Mouse (Mus musculus): ENCODE measurements around the gene Wdr89. TPM values are rescaled to one million over a fixed set of nuclear protein-coding genes. Genes with fewer than 3 reads are reported as not detected.

Wdr89 gene
- total and polyA plus RNA-seq, 3 experiments: 10.2 to 33.0 (median 27.6) TPM

DNA sequence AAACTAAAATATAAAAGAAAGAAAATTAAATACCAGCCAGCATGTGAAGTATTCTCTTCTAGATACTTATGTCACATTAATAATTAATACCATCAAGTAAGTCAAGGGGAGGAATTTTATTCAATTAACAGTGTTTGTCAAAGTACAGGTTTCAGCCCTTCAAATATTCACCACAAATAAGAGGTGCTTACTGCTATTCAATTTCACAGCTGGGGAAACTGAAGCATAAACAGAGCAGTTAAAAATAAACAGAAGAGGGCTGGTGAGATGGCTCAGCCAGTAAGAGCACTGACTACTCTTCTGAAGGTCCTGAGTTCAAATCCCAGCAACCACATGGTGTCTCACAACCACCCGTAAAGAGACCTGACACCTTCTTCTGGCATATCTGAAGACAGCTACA is 7.0 kb downstream of the Wdr89 start:
- H3K27me3 ChIP-seq (replicated peaks): no peaks in the 10 kb centered on the region
- dilution Hi-C loops (cut with MboI; ENCODE audit: extremely low pct_ligation_motif_present, extremely low pct_unique_long_range_greater_than_20kb, low sequenced_read_pairs): no loop called here
- no peak for DNase-seq (ENCODE audit: extremely low read depth)
- H3K27ac ChIP-seq (ENCODE audit: insufficient read depth, low read depth): no peak overlapping the region
- H3K4me3 ChIP-seq (replicated peaks in 1 of 3; ENCODE audit: low read depth in 2 of 3, low read length in 2 of 3, poor library complexity in 1 of 3): no peak overlapping the region
- peaks cover 0 to 33% of the 10 kb centered on the region in 2 experiments for H3K36me3 ChIP-seq (replicated peaks in 1 of 2; ENCODE audit: control insufficient read depth in 1 of 2, insufficient read depth in 1 of 2, low read length in 1 of 2)
- H3K4me1 ChIP-seq (ENCODE audit: control insufficient read depth in 1 of 2, insufficient read depth in 2 of 2): peaks cover 0 to 13% of the 10 kb centered on the region in 2 experiments; a peak in 2 of 4 replicates
- no peak overlapping the region for H3K9ac ChIP-seq (ENCODE audit: insufficient read depth, low read depth)
- in situ Hi-C loops (cut with MboI; ENCODE audit: low pct_ligation_motif_present, low pct_unique_long_range_greater_than_20kb, low sequenced_read_pairs): no loop called here
- 0 out of 2 replicates have a peak, but pooled peaks cover 5% of the 10 kb centered on the region for H3K79me2 ChIP-seq (replicated peaks; ENCODE audit: control insufficient read depth, extremely low read depth, insufficient read depth, poor library complexity, severe bottlenecking)
- TF ChIP-seq MYC (IDR thresholded peaks at IDR 0.05; ENCODE audit: low read depth, low read length): no peak
- TF ChIP-seq ZC3H11A (IDR thresholded peaks at IDR 0.05; ENCODE audit: low read depth, low read length): no peak
- TF ChIP-seq MAFK (IDR thresholded peaks at IDR 0.05; ENCODE audit: insufficient replicate concordance, low read length): no peak
- TF ChIP-seq ZMIZ1 (IDR thresholded peaks at IDR 0.05; ENCODE audit: low read depth, low read length): no peak
- no peak for TF ChIP-seq SIN3A (IDR thresholded peaks at IDR 0.05; ENCODE audit: low read length)
- no peak for TF ChIP-seq POLR2AphosphoS2 (IDR thresholded peaks at IDR 0.05; ENCODE audit: low read depth, low read length)
- TF ChIP-seq MAZ (IDR thresholded peaks at IDR 0.05; ENCODE audit: low read depth, low read length): no peak
- TF ChIP-seq KAT2A (IDR thresholded peaks at IDR 0.05; ENCODE audit: insufficient replicate concordance, low read length): no peak
- no peak overlapping the region for H3K4me2 ChIP-seq (ENCODE audit: insufficient read depth, low read depth, poor library complexity, severe bottlenecking)
- no peaks in the 10 kb centered on the region for H3K9me3 ChIP-seq (replicated peaks; ENCODE audit: low read length)

DNA sequence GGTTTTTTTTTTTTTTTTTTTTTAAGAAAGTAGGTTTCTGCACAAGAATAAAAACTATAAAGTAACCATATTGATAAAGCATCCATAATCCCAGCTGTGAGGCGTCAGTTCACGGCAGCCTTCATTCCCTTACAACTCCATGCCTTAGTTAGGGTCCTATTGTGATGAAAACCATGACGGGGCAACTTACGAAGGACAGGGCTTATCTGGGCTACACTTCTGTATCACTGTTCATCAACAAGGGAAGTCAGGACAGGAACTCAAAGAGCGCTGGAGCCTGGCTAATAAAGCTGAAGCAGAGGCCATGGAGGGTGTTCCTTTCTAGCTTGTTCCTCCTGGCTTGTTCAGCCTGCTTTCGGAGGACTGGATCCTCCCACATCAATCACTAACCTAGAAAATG is 10.9 kb downstream of the Wdr89 start:
- H3K9me3 ChIP-seq (replicated peaks; ENCODE audit: low read length): no peaks in the 10 kb centered on the region
- dilution Hi-C loops (cut with MboI; ENCODE audit: extremely low pct_ligation_motif_present, extremely low pct_unique_long_range_greater_than_20kb, low sequenced_read_pairs): no loop called here
- peaks cover 0 to 17% of the 10 kb centered on the region in 2 experiments for H3K36me3 ChIP-seq (replicated peaks in 1 of 2; ENCODE audit: control insufficient read depth in 1 of 2, insufficient read depth in 1 of 2, low read length in 1 of 2)
- H3K79me2 ChIP-seq (replicated peaks; ENCODE audit: control insufficient read depth, extremely low read depth, insufficient read depth, poor library complexity, severe bottlenecking): no peaks in the 10 kb centered on the region
- peaks cover 0 to 7% of the 10 kb centered on the region in 2 experiments; a peak in 2 of 4 replicates for H3K4me1 ChIP-seq (ENCODE audit: control insufficient read depth in 1 of 2, insufficient read depth in 2 of 2)
- no peak overlapping the region for H3K4me3 ChIP-seq (replicated peaks in 1 of 3; ENCODE audit: low read depth in 2 of 3, low read length in 2 of 3, poor library complexity in 1 of 3)
- H3K9ac ChIP-seq (ENCODE audit: insufficient read depth, low read depth): no peak overlapping the region
- H3K4me2 ChIP-seq (ENCODE audit: insufficient read depth, low read depth, poor library complexity, severe bottlenecking): no peak overlapping the region
- TF ChIP-seq JUN (IDR thresholded peaks at IDR 0.05; ENCODE audit: insufficient read depth, low read depth, low read length) (no peak), E2F4 (IDR thresholded peaks at IDR 0.05; ENCODE audit: insufficient replicate concordance, low read depth, low read length) (no peak), JUND (conservative IDR thresholded peaks at IDR 0.05; ENCODE audit: low read depth, low read length) (no peak), ETS1 (conservative IDR thresholded peaks at IDR 0.05; ENCODE audit: low read depth, low read length) (no peak), SMC3 (IDR thresholded peaks at IDR 0.05; ENCODE audit: low read depth, low read length) (no peak), POLR2AphosphoS2 (IDR thresholded peaks at IDR 0.05; ENCODE audit: low read depth, low read length) (no peak), RCOR1 (conservative IDR thresholded peaks at IDR 0.05; ENCODE audit: low read depth, low read length) (no peak), UBTF (IDR thresholded peaks at IDR 0.05; ENCODE audit: low read depth, low read length) (no peak), ZMIZ1 (IDR thresholded peaks at IDR 0.05; ENCODE audit: low read depth, low read length) (no peak), KAT2A (IDR thresholded peaks at IDR 0.05; ENCODE audit: insufficient replicate concordance, low read length) (no peak), EP300 (IDR thresholded peaks at IDR 0.05; ENCODE audit: low read length) (no peak), MAX (IDR thresholded peaks at IDR 0.05; ENCODE audit: low read length) (no peak), SIN3A (IDR thresholded peaks at IDR 0.05; ENCODE audit: low read length) (no peak), USF1 (IDR thresholded peaks at IDR 0.05; ENCODE audit: low read depth, low read length) (no peak)
- in situ Hi-C loops (cut with MboI; ENCODE audit: low pct_ligation_motif_present, low pct_unique_long_range_greater_than_20kb, low sequenced_read_pairs): no loop called here
- no peak for DNase-seq (ENCODE audit: extremely low read depth)
- H3K27ac ChIP-seq (ENCODE audit: insufficient read depth, low read depth): no peak overlapping the region
- H3K27me3 ChIP-seq (replicated peaks): no peaks in the 10 kb centered on the region

Data from CH12.LX (cell line).